Mouse (Mus musculus) naive thymus-derived CD4-positive, alpha-beta T cell, adult 5 months (primary cell): Measurements from ENCODE around the gene Olfr27. TPM values are rescaled to one million over a fixed set of nuclear protein-coding genes. Genes with fewer than 3 reads are reported as not detected.

ENCODE experiments used
- polyA plus RNA-seq: library from polyadenylated mRNA; unstranded; fragments of 100-300 nt; shearing (Covaris generic); gene quantifications from one replicate; pipeline ENCODE4 v1.2.1, GENCODE M21; 2017

Olfr27 gene
- polyA plus RNA-seq: not detected

DNA sequence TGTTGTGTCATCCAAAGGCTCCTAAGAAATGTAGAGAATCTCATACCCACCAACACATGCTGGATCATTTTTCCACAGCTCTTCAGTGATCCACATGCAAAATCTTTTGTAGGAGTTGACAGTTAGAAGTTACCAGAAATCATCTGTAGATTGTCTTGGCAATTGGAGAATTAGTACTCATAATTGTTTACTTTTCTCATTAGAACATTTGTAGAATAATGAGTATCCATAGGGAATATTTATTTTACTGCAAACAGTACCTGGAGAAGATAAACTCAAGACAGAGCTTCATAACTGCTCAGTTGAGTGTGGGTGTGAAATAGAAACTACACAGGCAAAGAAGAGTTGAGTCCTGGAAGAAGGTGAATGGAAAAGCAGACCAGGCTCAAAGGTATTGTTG is at the start of gene Olfr27:
Gene Olfr27 (plus strand): TSS at position 301 of the 400 bp plus-strand sequence.

DNA sequence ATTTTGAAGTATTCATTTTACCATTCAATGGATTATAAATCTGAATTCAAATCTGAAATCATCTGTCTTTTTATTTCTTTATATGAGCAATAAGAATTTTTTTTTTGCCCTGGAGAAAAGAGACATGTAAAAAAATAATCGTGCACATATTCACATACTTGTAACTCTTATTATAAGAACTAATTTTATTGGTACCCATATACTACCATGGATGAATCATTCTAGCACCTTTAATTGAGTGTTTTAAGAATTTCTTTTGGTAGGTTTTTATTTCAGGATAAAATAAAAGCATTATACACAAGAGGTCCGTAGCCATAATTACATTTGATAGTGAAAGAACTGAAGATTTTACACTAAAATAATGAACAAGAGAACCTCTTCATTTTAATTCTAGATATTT is 49.1 kb upstream of the Olfr27 start, which contains the start of gene Olfr938:
Gene Olfr938 (minus strand): TSS at position 101 of the 400 bp plus-strand sequence.

DNA sequence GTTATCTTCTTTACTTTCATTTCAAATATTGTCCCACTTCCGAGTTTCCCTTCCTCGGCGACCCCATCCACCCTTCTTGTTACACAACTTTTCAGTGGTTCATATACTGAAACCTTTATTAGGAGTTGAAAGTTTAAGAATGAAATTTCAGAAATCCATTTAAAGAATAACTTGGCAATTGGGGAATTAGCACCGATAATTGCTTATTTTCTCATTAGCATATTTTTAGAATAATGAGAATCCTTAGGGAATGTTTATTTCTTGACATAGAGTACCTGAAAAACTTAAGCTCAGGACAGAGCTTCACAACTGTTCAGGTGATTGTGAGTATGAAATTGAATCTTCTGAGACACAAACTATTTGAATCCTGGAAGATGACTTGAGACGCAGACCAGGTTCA is 38.1 kb downstream of the Olfr27 start, which contains the start of gene Olfr943:
Gene Olfr943 (plus strand): TSS at position 301 of the 400 bp plus-strand sequence.

Other genes with a start within 250 kb of the Olfr27 start
- gene Olfr930, start 198.3 kb upstream of the Olfr27 start, polyA plus RNA-seq: not detected
- gene Olfr933, start 155.8 kb upstream of the Olfr27 start, polyA plus RNA-seq: not detected
- not detected for gene Olfr934, start 139.8 kb upstream of the Olfr27 start, polyA plus RNA-seq
- gene Olfr935, start 128.4 kb upstream of the Olfr27 start, polyA plus RNA-seq: not detected
- gene Olfr146, start 104.8 kb upstream of the Olfr27 start, polyA plus RNA-seq: not detected
- gene Olfr937, start 63.2 kb upstream of the Olfr27 start, polyA plus RNA-seq: not detected
- not detected for gene Olfr938, start 49.2 kb upstream of the Olfr27 start, polyA plus RNA-seq
- 0.07 TPM for gene Olfr943, start 38.2 kb downstream of the Olfr27 start, polyA plus RNA-seq
- gene Olfr944, start 73.8 kb downstream of the Olfr27 start, polyA plus RNA-seq: not detected
- not detected for gene Olfr1537, start 121.9 kb downstream of the Olfr27 start, polyA plus RNA-seq
- not detected for gene Olfr945, start 148.7 kb downstream of the Olfr27 start, polyA plus RNA-seq
- not detected for gene Olfr948, start 197.9 kb downstream of the Olfr27 start, polyA plus RNA-seq